Mouse (Mus musculus) MEL (cell line): ENCODE data around the gene Ptprn. TPM values are rescaled to one million over a fixed set of nuclear protein-coding genes. Genes with fewer than 3 reads are reported as not detected.

ENCODE experiments used
- DNase-seq: peaks from one replicate; pipeline ENCODE4 v3.0.0; 2011; ENCODE audit warnings: low read depth, low spot score
- H3K27ac ChIP-seq: 2 replicates; pipeline ENCODE4 v1.5.1; 2012; ENCODE audit warnings: low read depth, mild to moderate bottlenecking, control low read depth, low read length, moderate library complexity; ENCODE audit not compliant: control insufficient read depth
- H3K27me3 ChIP-seq, 2 experiments: fragments of 150-350 bp in 1 of 2; sonication (generic) in 1 of 2; 2 replicates each; pipeline ENCODE4 v1.6.1; 2012; ENCODE audit warnings: low read length in 2 of 2, mild to moderate bottlenecking in 2 of 2, improper control_type of control experiment in 1 of 2, moderate library complexity in 1 of 2; ENCODE audit not compliant: insufficient read depth in 2 of 2, control insufficient read depth in 1 of 2
- H3K36me3 ChIP-seq, 2 experiments: 2 replicates each; pipeline ENCODE4 v1.6.1; 2012 to 2014; ENCODE audit warnings: low read length in 2 of 2, improper control_type of control experiment in 1 of 2, inconsistent platforms in 1 of 2, mild to moderate bottlenecking in 1 of 2; ENCODE audit not compliant: insufficient read depth in 2 of 2, control insufficient read depth in 1 of 2
- H3K4me1 ChIP-seq, 2 experiments: fragments of 150-350 bp in 1 of 2; sonication (generic) in 1 of 2; 2 replicates each; pipeline ENCODE4 v1.6.1; 2012; ENCODE audit warnings: low read length in 2 of 2, improper control_type of control experiment in 1 of 2, mild to moderate bottlenecking in 1 of 2; ENCODE audit not compliant: insufficient read depth in 2 of 2, control insufficient read depth in 1 of 2
- H3K4me3 ChIP-seq, 2 experiments: fragments of 150-350 bp in 1 of 2; sonication (generic) in 1 of 2; 2 replicates each; pipeline ENCODE4 v1.5.1; 2012; ENCODE audit warnings: low read depth in 2 of 2, low read length in 2 of 2, mild to moderate bottlenecking in 2 of 2, moderate library complexity in 2 of 2, control low read depth in 1 of 2, improper control_type of control experiment in 1 of 2; ENCODE audit not compliant: control insufficient read depth in 1 of 2, insufficient read depth in 1 of 2
- H3K79me2 ChIP-seq: 2 replicates; pipeline ENCODE4 v1.6.1; 2012; ENCODE audit warnings: mild to moderate bottlenecking, low read length, moderate library complexity; ENCODE audit not compliant: control insufficient read depth, poor library complexity, insufficient read depth
- H3K9ac ChIP-seq: 2 replicates; pipeline ENCODE4 v1.6.1; 2012; ENCODE audit warnings: low read depth, mild to moderate bottlenecking, control low read depth, low read length, moderate library complexity; ENCODE audit not compliant: control insufficient read depth, poor library complexity, severe bottlenecking
- H3K9me3 ChIP-seq: fragments of 150-350 bp; sonication (generic); replicated peaks from 2 replicates; pipeline ENCODE4 v1.6.1; 2012; ENCODE audit warnings: mild to moderate bottlenecking, low read length, improper control_type of control experiment, moderate library complexity; ENCODE audit not compliant: insufficient read depth
- CHD2 ChIP-seq: IDR thresholded peaks from 2 replicates; pipeline ENCODE4 v1.6.1; 2011; ENCODE audit warnings: low read length, improper control_type of control experiment
- JUND ChIP-seq: IDR thresholded peaks from 2 replicates; pipeline ENCODE4 v1.6.1; 2011; ENCODE audit warnings: low read depth, mild to moderate bottlenecking, improper control_type of control experiment, low read length
- KAT2A ChIP-seq: conservative IDR thresholded peaks from 2 replicates; pipeline ENCODE4 v1.6.1; 2012; ENCODE audit warnings: low read depth, low read length, improper control_type of control experiment, inconsistent platforms
- MAX ChIP-seq: IDR thresholded peaks from 2 replicates; pipeline ENCODE4 v1.6.1; 2011; ENCODE audit warnings: low read length, improper control_type of control experiment
- MYC ChIP-seq: IDR thresholded peaks from 2 replicates; pipeline ENCODE4 v1.6.1; 2011; ENCODE audit warnings: low read depth, mild to moderate bottlenecking, low read length, improper control_type of control experiment, moderate library complexity
- SIN3A ChIP-seq: IDR thresholded peaks from 2 replicates; pipeline ENCODE4 v1.6.1; 2012; ENCODE audit warnings: low read length, improper control_type of control experiment, inconsistent platforms
- TAL1 ChIP-seq: IDR thresholded peaks from 2 replicates; pipeline ENCODE4 v1.6.1; 2012; ENCODE audit warnings: mild to moderate bottlenecking, inconsistent platforms, low read length, moderate library complexity, mixed read lengths
- UBTF ChIP-seq: IDR thresholded peaks from 2 replicates; pipeline ENCODE4 v1.6.1; 2012; ENCODE audit warnings: low read depth, mild to moderate bottlenecking, inconsistent platforms, low read length, improper control_type of control experiment, moderate library complexity, borderline replicate concordance; ENCODE audit not compliant: insufficient read depth
- polyA plus RNA-seq, 2 experiments: library from polyadenylated mRNA; stranded (reverse) in 1 of 2; unstranded in 1 of 2; fragments of >175 nt in 1 of 2; fragments of >200 nt in 1 of 2; gene quantifications; 2 replicates each; pipeline versions ENCODE4 v1.2.1 to v1.2.4; 2012; ENCODE audit warnings: low replicate concordance in 2 of 2, low read depth in 1 of 2; ENCODE audit not compliant: insufficient read length in 2 of 2, insufficient read depth in 1 of 2, missing spikeins in 1 of 2
- total RNA-seq: library from RNA; depleted of rRNA; stranded (reverse); fragments of 300-350 nt; gene quantifications from 2 replicates; pipeline ENCODE4 v1.2.3, GENCODE M21; 2012

Ptprn gene
- total and polyA plus RNA-seq, 3 experiments: 0.13 TPM; not detected in 2

DNA sequence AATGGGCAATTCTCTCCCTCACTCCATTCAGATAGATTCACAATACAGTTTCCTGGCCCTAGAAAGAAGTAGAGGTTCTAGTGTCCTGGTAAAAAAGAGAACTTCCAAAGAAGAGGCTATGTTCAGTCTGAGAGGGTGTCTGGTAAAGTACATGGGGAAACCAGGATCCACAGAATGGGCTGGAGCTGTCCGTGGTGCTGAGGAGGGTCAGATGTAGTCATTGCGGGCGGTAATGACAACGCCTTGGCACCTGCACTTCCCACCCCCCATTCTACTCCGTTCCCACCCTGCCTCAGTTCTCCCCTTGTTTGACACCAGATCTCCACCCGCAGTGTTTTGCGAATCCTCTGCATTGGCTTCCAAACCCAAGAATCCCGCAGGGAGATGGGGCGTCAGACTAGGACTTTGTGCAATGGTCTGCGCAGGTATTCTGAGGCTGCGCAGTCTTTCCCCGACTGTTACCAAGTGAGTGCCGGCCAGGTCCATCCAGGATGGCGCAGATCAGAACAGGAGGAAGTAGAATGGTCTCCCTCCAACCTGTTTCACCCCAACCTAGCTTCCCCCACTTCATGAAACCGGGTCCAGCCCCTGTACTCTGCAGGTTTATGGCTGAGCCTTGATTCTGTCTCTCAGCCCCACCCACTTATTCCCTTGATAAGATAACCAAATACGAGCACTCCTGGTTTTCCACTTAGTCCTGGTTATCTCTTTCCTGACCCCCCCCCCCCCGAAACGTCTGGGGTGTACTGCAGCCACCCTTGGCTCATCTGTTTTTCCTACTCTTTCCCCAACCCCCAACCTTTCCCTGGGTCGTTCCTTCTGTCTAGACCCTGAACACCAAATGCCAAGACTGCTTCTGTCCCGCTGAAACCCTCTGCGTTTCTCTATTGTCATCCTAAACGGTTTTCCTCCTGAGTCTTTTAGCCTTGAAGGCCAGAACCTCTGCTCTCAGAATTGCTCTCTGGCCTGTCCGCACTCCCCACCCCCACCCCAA lies 13.2 kb upstream of the Ptprn start:
- Histone ChIP-seq H3K27ac (no peak overlapping the region), H3K27me3 (peaks cover 0 to 3% of the 10 kb centered on the region in 2 experiments; a peak in 1 of 4 replicates), H3K4me3 (no peak overlapping the region), H3K79me2 (no peaks in the 10 kb centered on the region), H3K9me3 (no peaks in the 10 kb centered on the region), H3K4me1 (no peaks in the 10 kb centered on the region), H3K36me3 (no peaks in the 10 kb centered on the region), H3K9ac (no peak overlapping the region)
- DNase-seq: peak; percentile 62
- TF ChIP-seq CHD2 (no peak), UBTF (no peak), SIN3A (0 out of 2 replicates have a peak, but pooled peaks have one; percentile 33)

- Histone ChIP-seq H3K9ac (no peak overlapping the region), H3K27me3 (no peaks in the 10 kb centered on the region), H3K27ac (no peak overlapping the region), H3K9me3 (no peaks in the 10 kb centered on the region), H3K79me2 (no peaks in the 10 kb centered on the region), H3K4me1 (no peaks in the 10 kb centered on the region), H3K36me3 (no peaks in the 10 kb centered on the region), H3K4me3 (no peak overlapping the region)
- DNase-seq: peak; percentile 70
- no peak for TF ChIP-seq MYC
- TF ChIP-seq SIN3A: 0 out of 2 replicates have a peak, but pooled peaks have one; percentile 25
These were observed 1.0 kb downstream of the Ptprn start for GRCm38 (mm10) chr1:75262969-75263951.

- Histone ChIP-seq H3K27me3 (no peaks in the 10 kb centered on the region), H3K9me3 (no peaks in the 10 kb centered on the region), H3K9ac (no peak overlapping the region), H3K4me3 (no peak overlapping the region), H3K27ac (no peak overlapping the region), H3K4me1 (no peaks in the 10 kb centered on the region), H3K36me3 (no peaks in the 10 kb centered on the region), H3K79me2 (no peaks in the 10 kb centered on the region)
- no peak for DNase-seq
- TF ChIP-seq TAL1 (no peak), MAX (no peak), UBTF (no peak), JUND (no peak), KAT2A (no peak)
These were observed 3.0 kb downstream of the Ptprn start for GRCm38 (mm10) chr1:75261278-75261677.
